Mouse (Mus musculus) hindbrain, embryonic 16.5 days (tissue): ENCODE measurements around the gene Wipi2. TPM values are rescaled to one million over a fixed set of nuclear protein-coding genes. Genes with fewer than 3 reads are reported as not detected.

Experiments
- ATAC-seq: fragments of 200-750 bp; cut with Nextera tagmentation; 2 replicates; pipeline ENCODE4 v1.8.0; 2017; ENCODE audit warnings: moderate TSS enrichment, moderate library complexity
- H3K27ac ChIP-seq: fragments of 300-500 bp; sonication (generic); 2 replicates; pipeline ENCODE4 v1.5.1; 2014; ENCODE audit warnings: low read depth, mild to moderate bottlenecking, control low read depth, low read length, moderate library complexity
- H3K27me3 ChIP-seq: fragments of 300-500 bp; sonication (generic); replicated peaks from 2 replicates; pipeline ENCODE4 v1.6.1; 2014; ENCODE audit warnings: low read length; ENCODE audit not compliant: control insufficient read depth, insufficient read depth
- H3K36me3 ChIP-seq: fragments of 300-500 bp; sonication (generic); 2 replicates; pipeline ENCODE4 v1.6.1; 2014; ENCODE audit warnings: mild to moderate bottlenecking, low read length, moderate library complexity, mixed read lengths; ENCODE audit not compliant: control insufficient read depth, insufficient read depth
- H3K4me1 ChIP-seq: fragments of 300-500 bp; sonication (generic); 2 replicates; pipeline ENCODE4 v1.6.1; 2014; ENCODE audit warnings: low read depth, low read length; ENCODE audit not compliant: control insufficient read depth, insufficient read depth
- H3K4me2 ChIP-seq: fragments of 300-500 bp; sonication (generic); 2 replicates; pipeline ENCODE4 v1.6.1; 2014; ENCODE audit warnings: mild to moderate bottlenecking, low read length, control low read depth, moderate library complexity
- H3K4me3 ChIP-seq: fragments of 300-500 bp; sonication (generic); 2 replicates; pipeline ENCODE4 v1.5.1; 2014; ENCODE audit warnings: mild to moderate bottlenecking, low read length, control low read depth, moderate library complexity
- H3K9ac ChIP-seq: fragments of 300-500 bp; sonication (generic); 2 replicates; pipeline ENCODE4 v1.6.1; 2014; ENCODE audit warnings: low read depth, mild to moderate bottlenecking, control low read depth, low read length, moderate library complexity
- H3K9me3 ChIP-seq: fragments of 300-500 bp; sonication (generic); 2 replicates; pipeline ENCODE4 v1.6.1; 2014; ENCODE audit warnings: mild to moderate bottlenecking, low read length, moderate library complexity; ENCODE audit not compliant: control insufficient read depth
- WGBS: fragments of 180-500 bp; shearing (Covaris S2); extraction: QIAGEN DNeasy Blood & Tissue Kit; methylation state at CpG from one replicate; pipeline ENCODE4 v1.1.7; 2014; 5-methylcytosine and 5-hydroxymethylcytosine counted together
- polyA plus RNA-seq: library from polyadenylated mRNA; unstranded; fragments of >200 nt; fragmentation: Nextera tagmentation; extraction: Ambion mirVana; gene quantifications from 2 replicates; pipeline ENCODE4 v1.2.1, GENCODE M21; 2015

Wipi2 gene
- polyA plus RNA-seq, result 36.8 and 42.0 TPM in 2 replicates

DNA sequence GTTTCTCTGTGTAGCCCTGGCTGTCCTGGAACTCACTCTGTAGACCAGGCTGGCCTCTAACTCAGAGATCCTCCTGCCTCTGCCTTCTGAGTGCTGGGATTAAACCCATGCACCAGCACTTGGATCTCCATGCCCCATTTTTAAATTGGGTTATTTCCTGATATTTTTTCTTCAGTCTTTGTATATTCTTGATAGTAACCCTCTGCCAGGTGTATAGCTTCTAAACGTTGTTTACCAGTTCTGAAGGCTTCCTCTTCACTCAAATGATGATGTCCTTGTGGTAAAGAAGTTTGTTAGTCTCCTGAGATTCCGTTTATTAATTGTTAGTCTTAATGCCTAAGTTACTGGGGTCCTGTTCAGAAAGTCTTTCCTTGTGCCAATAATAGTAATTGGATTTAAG lies at the start of gene Wipi2:
Gene Wipi2, plus strand, starts transcription at position 301 of the 400 bp plus-strand sequence.
- WGBS, result 87% methylated on average over 2 of the region's 2 CpGs
- peak within 1 kb of the TSS; percentile 64 for H3K9ac ChIP-seq

DNA sequence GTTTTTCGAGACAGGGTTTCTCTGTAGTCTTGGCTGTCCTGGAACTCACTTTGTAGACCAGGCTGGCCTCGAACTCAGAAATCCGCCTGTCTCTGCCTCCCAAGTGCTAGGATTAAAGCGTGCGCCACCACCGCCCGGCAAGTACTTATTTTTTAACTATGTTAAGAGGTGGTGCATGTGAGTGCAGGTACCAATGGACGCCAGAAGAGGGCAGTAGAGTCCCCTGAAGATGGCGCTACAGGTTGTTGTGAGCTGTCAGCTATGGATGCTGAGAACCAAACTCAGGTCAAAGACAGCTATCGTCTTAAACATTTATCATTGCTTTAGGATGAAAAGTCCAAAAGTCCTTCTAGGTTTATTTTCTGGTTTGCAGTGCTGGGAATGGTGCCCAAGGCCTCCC lies 49.3 kb upstream of the Wipi2 start:
- Histone ChIP-seq H3K9me3 (peaks cover 5% of the 10 kb centered on the region), H3K27me3 (no peaks in the 10 kb centered on the region), H3K36me3 (peaks cover 7% of the 10 kb centered on the region; the same call in 1 of the 2 replicates), H3K27ac (no peak overlapping the region), H3K4me1 (no peaks in the 10 kb centered on the region), H3K4me3 (no peak overlapping the region), H3K4me2 (no peak overlapping the region), H3K9ac (no peak overlapping the region)
- 85% methylated on average over 10 of the region's 10 CpGs for WGBS
- ATAC-seq, result no peak

More for the DNA sequence above, at the start of gene Wipi2:
- Histone ChIP-seq H3K4me1 (peaks cover 15% of the 10 kb centered on the region), H3K9me3 (no peaks in the 10 kb centered on the region), H3K27ac (no peak within 1 kb of the TSS; the same call in 1 of the 2 replicates), H3K4me3 (peak within 1 kb of the TSS; percentile 81), H3K36me3 (no peaks in the 10 kb centered on the region), H3K27me3 (no peaks in the 10 kb centered on the region), H3K4me2 (peak within 1 kb of the TSS; percentile 62)
- no peak for ATAC-seq

DNA sequence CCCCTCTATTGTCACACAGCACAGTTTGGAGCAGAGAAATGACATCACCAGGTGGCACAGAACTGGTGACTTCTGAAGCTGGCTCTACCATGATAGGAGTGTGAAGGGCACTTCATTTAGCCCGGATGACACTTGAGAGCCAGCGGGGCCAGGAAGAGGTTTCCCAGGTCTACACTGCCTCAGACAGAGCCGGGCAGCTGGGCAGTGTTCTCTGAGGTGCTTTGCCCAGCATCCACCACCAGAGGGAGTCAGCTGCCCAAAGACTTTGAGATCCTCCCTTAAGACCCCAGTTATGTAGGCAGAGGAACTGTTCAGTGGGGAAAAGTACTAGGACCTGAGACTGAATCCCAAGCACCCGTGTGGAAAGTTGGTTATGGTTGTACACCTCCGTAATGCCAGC lies 46.0 kb upstream of the Wipi2 start:
- Histone ChIP-seq H3K9ac (0 out of 2 replicates have a peak overlapping the region, but pooled peaks have one; percentile 23), H3K36me3 (peaks cover 7% of the 10 kb centered on the region; the same call in 1 of the 2 replicates), H3K27me3 (no peaks in the 10 kb centered on the region), H3K27ac (no peak overlapping the region), H3K4me2 (no peak overlapping the region), H3K4me1 (peaks cover 6% of the 10 kb centered on the region), H3K9me3 (peaks cover 5% of the 10 kb centered on the region), H3K4me3 (no peak overlapping the region)
- ATAC-seq, result peak; percentile 44
- 14% methylated on average over 5 of the region's 5 CpGs for WGBS

DNA sequence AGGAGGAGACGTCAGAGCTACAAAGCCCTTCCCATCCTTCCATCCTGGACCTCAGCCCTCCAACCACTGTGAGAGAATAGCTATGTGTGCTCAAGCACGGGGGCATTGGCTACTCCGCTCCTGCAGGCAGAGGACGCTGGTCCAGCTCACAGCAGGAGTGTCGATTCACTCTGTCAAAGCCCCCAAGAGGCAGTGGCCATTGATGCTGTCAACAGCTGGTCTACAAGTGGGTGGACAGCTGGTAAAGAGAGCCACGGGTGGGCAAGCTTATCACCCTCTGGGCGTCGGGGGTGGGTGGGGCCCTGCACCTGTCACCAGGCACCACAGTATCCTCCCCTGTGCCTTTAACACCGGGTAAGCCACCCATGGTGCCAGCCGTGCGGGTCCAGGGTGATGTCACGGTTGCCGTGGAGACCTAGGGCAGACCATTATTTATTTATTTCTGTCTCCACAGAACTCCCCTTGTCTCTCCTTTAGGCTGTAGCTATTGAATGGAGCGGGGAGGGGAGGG lies 43.8 kb upstream of the Wipi2 start:
- Histone ChIP-seq H3K9ac (0 out of 2 replicates have a peak overlapping the region, but pooled peaks have one; percentile 34), H3K4me1 (peaks cover 6% of the 10 kb centered on the region), H3K4me3 (no peak overlapping the region; the same call in 1 of the 2 replicates), H3K4me2 (peak overlapping the region; percentile 38; the same call in 1 of the 2 replicates), H3K9me3 (no peaks in the 10 kb centered on the region), H3K27ac (peak overlapping the region; percentile 80), H3K27me3 (no peaks in the 10 kb centered on the region), H3K36me3 (peaks cover 2% of the 10 kb centered on the region; the same call in 1 of the 2 replicates)
- WGBS, result 17% methylated on average over 14 of the region's 14 CpGs
- peak; percentile 93 for ATAC-seq

DNA sequence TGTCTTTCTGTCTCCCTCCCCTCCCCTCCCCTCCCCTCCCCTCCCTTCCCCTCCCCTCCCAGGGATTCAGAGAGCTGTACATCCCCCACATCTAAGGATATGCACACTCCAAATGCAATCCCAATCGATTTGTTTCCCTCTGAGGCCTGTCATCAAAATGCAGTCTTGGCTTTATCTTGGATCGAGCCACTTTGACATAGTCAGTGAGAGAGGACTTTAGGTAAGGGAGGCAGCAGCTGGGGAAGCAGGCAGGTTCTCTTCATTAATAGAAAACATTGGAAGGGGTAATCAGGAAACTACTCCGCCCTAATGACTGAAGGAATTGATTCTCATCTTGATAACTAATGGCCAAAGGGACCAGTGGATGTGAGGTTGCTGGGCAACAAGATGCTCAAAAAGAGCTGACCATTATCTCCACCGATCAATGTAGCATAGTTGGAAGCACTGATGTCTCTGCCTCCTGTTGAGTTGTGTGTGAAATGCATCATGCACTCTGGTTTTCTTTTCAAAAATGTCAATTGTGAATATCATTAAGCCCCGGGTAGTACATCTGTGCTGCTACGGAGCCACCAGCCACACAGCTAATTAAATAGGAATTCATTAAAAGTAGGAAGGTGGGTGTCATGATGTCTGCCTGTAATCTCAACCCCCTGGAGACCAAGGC lies 36.4 kb upstream of the Wipi2 start:
- H3K4me1 ChIP-seq, result peaks cover 6% of the 10 kb centered on the region
- ATAC-seq, result no peak
- H3K9ac ChIP-seq, result no peak overlapping the region
- H3K27me3 ChIP-seq, result no peaks in the 10 kb centered on the region
- H3K27ac ChIP-seq, result peak overlapping the region; percentile 62
- H3K4me2 ChIP-seq, result no peak overlapping the region
- no peaks in the 10 kb centered on the region for H3K36me3 ChIP-seq
- no peak overlapping the region for H3K4me3 ChIP-seq
- WGBS, result 39% methylated on average over 6 of the region's 6 CpGs
- H3K9me3 ChIP-seq, result no peaks in the 10 kb centered on the region

DNA sequence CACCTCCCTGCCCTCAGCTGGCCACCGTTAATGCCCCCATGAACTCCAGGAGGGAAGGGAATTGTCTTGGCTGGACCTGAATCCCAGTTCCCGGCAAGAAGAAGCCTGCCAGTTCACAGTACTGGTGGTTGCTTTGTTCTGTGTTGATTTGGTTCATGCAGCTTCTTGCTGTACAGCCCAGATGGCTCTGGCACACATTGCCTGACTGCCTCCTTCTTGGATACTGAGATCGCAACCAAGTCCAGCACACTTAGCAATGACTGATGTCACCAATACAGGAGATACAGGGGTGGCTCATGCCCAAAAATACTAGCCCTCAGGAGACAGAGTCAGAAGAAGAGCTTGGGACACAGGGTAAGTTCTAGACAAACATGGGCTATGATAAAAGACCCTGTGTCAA lies 31.8 kb upstream of the Wipi2 start:
- ATAC-seq, result peak; percentile 78
- H3K4me2 ChIP-seq, result no peak overlapping the region
- H3K27ac ChIP-seq, result peak overlapping the region; percentile 25; the same call in 1 of the 2 replicates
- WGBS, result 47% methylated on average over 3 of the region's 3 CpGs
- no peak overlapping the region for H3K9ac ChIP-seq
- peaks cover 6% of the 10 kb centered on the region for H3K4me1 ChIP-seq
- H3K36me3 ChIP-seq, result no peaks in the 10 kb centered on the region
- H3K9me3 ChIP-seq, result no peaks in the 10 kb centered on the region
- H3K27me3 ChIP-seq, result no peaks in the 10 kb centered on the region
- H3K4me3 ChIP-seq, result no peak overlapping the region

DNA sequence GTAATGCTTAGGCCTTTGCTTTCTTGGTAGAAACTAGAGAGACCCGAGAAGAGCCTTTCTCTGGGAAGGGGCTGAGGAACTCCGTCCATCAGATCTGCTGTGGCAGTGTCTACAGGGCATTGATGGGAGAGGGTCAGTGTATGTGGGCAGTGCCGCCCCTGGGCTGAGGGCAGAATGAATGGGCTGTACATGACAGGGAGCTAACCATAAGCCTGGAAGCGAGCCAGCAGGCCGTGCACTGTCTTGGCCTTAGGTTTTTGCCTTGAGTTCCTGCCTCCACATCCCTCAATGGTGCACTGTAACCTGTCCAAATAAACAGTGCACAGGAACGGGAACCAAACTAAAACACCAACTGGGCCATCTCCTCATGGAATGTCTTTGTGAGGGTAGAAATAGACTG lies 30.8 kb upstream of the Wipi2 start:
- no peaks in the 10 kb centered on the region for H3K36me3 ChIP-seq
- WGBS, result 82% methylated on average over 6 of the region's 6 CpGs
- H3K9me3 ChIP-seq, result no peaks in the 10 kb centered on the region
- no peaks in the 10 kb centered on the region for H3K27me3 ChIP-seq
- H3K4me2 ChIP-seq, result no peak overlapping the region
- H3K4me1 ChIP-seq, result peaks cover 2% of the 10 kb centered on the region; the same call in 1 of the 2 replicates
- no peak overlapping the region for H3K27ac ChIP-seq
- no peak overlapping the region for H3K9ac ChIP-seq
- no peak for ATAC-seq
- no peak overlapping the region for H3K4me3 ChIP-seq

DNA sequence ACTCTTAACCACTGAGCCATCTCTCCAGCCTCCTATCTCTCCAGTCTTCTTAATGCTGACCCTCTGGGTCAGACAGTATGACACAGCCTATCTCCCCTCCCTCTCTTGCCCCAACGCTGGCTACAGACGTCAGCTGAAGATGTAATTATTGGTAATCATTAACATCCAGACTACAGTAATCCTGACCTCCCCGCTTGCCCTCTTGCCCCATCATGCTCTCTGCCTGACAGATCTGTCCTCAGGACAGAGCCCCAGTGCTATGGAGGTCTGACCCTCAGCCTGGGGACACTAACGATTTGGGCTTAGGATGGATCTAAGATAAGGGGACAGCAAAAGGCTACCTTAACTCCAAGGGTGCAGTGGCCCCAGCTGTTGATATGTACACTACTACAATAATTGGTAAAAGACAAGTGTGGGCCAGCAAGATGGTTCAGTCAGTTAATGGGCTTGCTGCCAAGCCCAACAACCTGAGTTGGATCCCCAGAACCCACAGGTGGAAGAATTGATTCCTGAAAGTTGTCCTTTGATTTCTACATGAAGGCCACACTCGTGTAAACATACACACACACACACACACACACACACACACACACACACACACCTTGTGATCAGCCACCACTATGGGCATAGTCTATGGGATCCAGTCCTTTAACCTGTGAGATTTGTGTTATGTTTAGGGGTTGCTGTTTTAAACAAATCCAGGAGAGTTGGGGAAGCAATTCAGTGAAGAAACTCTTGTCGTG lies 29.7 kb upstream of the Wipi2 start:
- no peaks in the 10 kb centered on the region for H3K9me3 ChIP-seq
- no peaks in the 10 kb centered on the region for H3K36me3 ChIP-seq
- no peak overlapping the region for H3K4me2 ChIP-seq
- WGBS, result 70% methylated on average over 6 of the region's 6 CpGs
- H3K27ac ChIP-seq, result no peak overlapping the region
- no peak overlapping the region for H3K9ac ChIP-seq
- ATAC-seq, result no peak
- H3K4me3 ChIP-seq, result no peak overlapping the region
- H3K27me3 ChIP-seq, result no peaks in the 10 kb centered on the region
- peaks cover 2% of the 10 kb centered on the region; the same call in 1 of the 2 replicates for H3K4me1 ChIP-seq

DNA sequence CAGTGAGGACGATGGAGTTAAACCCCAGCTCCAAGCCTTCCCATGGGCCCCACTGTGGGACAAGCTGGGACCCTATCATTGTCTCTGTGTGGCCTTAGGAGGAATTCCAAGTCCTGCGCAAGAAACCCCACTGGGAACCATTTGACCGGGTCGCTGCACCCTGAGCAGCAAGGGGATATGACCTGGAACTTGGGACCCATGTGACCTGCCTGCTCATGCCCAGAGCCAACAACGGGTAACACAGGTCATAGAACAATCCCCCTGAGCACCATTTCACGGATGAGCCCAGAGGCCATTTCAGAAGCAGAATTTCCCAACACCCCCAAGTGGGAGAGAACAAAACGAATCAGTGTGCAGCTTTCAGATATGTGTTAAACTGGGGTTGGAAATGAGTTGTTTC lies 23.1 kb upstream of the Wipi2 start:
- H3K4me2 ChIP-seq, result no peak overlapping the region
- no peaks in the 10 kb centered on the region for H3K9me3 ChIP-seq
- H3K27me3 ChIP-seq, result no peaks in the 10 kb centered on the region
- H3K9ac ChIP-seq, result no peak overlapping the region
- no peak overlapping the region for H3K27ac ChIP-seq
- H3K4me1 ChIP-seq, result 0 out of 2 replicates have a peak, but pooled peaks cover 2% of the 10 kb centered on the region
- no peak overlapping the region for H3K4me3 ChIP-seq
- no peak for ATAC-seq
- WGBS, result 76% methylated on average over 7 of the region's 7 CpGs
- no peaks in the 10 kb centered on the region for H3K36me3 ChIP-seq
